Mouse (Mus musculus) hindbrain, embryonic 12.5 days (tissue): ENCODE measurements around the gene Gpha2. TPM values are rescaled to one million over a fixed set of nuclear protein-coding genes. Genes with fewer than 3 reads are reported as not detected.
A peak's percentile ranks its signal among the peaks of the same experiment; 100 is the strongest.

Source experiments
- microRNA counts: library from miRNA; unstranded; fragments of <30 nt; microRNA quantifications from one replicate; lab custom pipeline; 2017
- microRNA-seq: library from miRNA; unstranded; fragments of <30 nt; microRNA quantifications from one replicate; pipeline ENCODE4, GENCODE M21; 2017
- polyA plus RNA-seq: library from polyadenylated mRNA; unstranded; fragments of >200 nt; fragmentation: Nextera tagmentation; extraction: Ambion mirVana; gene quantifications from 2 replicates; pipeline ENCODE4 v1.2.1, GENCODE M21; 2016

Gpha2 gene
- polyA plus RNA-seq, 1 experiment from 2014 or later, result 1.5 TPM

MicroRNAs encoded within 50 kb of the gene (microRNA counts, 519-probe panel; counts per million panel counts)
- 1,391 counts per million, percentile 59 among the panel's probes with 10 or more counts for microRNA mmu-miR-192 (lab: Ali Mortazavi, UCI)

Small RNA genes within 50 kb of the gene (microRNA-seq; reads per million reads assigned to microRNA genes)
- gene Mir192, result 87.3 reads per million, percentile 43 among the genes with 10 or more reads in this experiment
- gene Mir194-2, result 68.1 reads per million, percentile 40 among the genes with 10 or more reads in this experiment

Other genes with a start within 250 kb of the Gpha2 start
- not detected in 2 replicates for gene Slc22a20, start 240.2 kb upstream of the Gpha2 start, polyA plus RNA-seq
- 5.5 and 7.7 TPM in 2 replicates for gene Capn1, start 210.5 kb upstream of the Gpha2 start, polyA plus RNA-seq
- gene Syvn1, start 179.8 kb upstream of the Gpha2 start, polyA plus RNA-seq, result 31.7 and 32.8 TPM in 2 replicates
- gene Mrpl49, start 168.6 kb upstream of the Gpha2 start, polyA plus RNA-seq, result 65.1 and 67.5 TPM in 2 replicates
- gene Fau, start 168.5 kb upstream of the Gpha2 start, polyA plus RNA-seq, result 561 and 621 TPM in 2 replicates
- gene Znhit2, start 165.2 kb upstream of the Gpha2 start, polyA plus RNA-seq, result 33.6 and 34.4 TPM in 2 replicates
- 38.0 and 40.3 TPM in 2 replicates for gene Tm7sf2, start 158.0 kb upstream of the Gpha2 start, polyA plus RNA-seq
- gene Vps51, start 149.1 kb upstream of the Gpha2 start, polyA plus RNA-seq, result 78.8 and 79.7 TPM in 2 replicates
- not detected in 2 replicates for gene Tmem262, start 146.3 kb upstream of the Gpha2 start, polyA plus RNA-seq
- 2.5 and 2.7 TPM in 2 replicates for gene Gm28374, start 144.1 kb upstream of the Gpha2 start, polyA plus RNA-seq
- 68.9 and 75.0 TPM in 2 replicates for gene Zfpl1, start 141.4 kb upstream of the Gpha2 start, polyA plus RNA-seq
- gene Cdca5, start 141.4 kb upstream of the Gpha2 start, polyA plus RNA-seq, result 24.5 and 25.4 TPM in 2 replicates
- 0.35 and 0.38 TPM in 2 replicates for gene AC131692.1, start 132.0 kb upstream of the Gpha2 start, polyA plus RNA-seq
- gene Naaladl1, start 120.6 kb upstream of the Gpha2 start, polyA plus RNA-seq, result 0.54 and 0.70 TPM in 2 replicates
- 47.9 and 48.3 TPM in 2 replicates for gene Sac3d1, start 107.7 kb upstream of the Gpha2 start, polyA plus RNA-seq
- gene Snx15, start 98.1 kb upstream of the Gpha2 start, polyA plus RNA-seq, result 33.2 and 33.4 TPM in 2 replicates
- 0.22 TPM in 1 of 2 replicates, not detected in the other for gene Batf2, start 85.4 kb upstream of the Gpha2 start, polyA plus RNA-seq
- gene Arl2, start 84.8 kb upstream of the Gpha2 start, polyA plus RNA-seq, result 91.6 and 94.6 TPM in 2 replicates
- gene Majin, start 42.0 kb upstream of the Gpha2 start, polyA plus RNA-seq, result not detected in 2 replicates
- 66.3 and 72.2 TPM in 2 replicates for gene Ppp2r5b, start 9.5 kb downstream of the Gpha2 start, polyA plus RNA-seq
- 14.7 and 15.4 TPM in 2 replicates for gene Atg2a, start 15.3 kb downstream of the Gpha2 start, polyA plus RNA-seq
- 90.8 and 92.7 TPM in 2 replicates for gene Ehd1, start 50.3 kb downstream of the Gpha2 start, polyA plus RNA-seq
- gene Cdc42bpg, start 80.1 kb downstream of the Gpha2 start, polyA plus RNA-seq, result 0.48 and 0.61 TPM in 2 replicates
- 91.5 and 95.8 TPM in 2 replicates for gene Men1, start 108.6 kb downstream of the Gpha2 start, polyA plus RNA-seq
- gene Map4k2, start 114.8 kb downstream of the Gpha2 start, polyA plus RNA-seq, result 15.0 and 16.0 TPM in 2 replicates
- 168 and 176 TPM in 2 replicates for gene Sf1, start 137.3 kb downstream of the Gpha2 start, polyA plus RNA-seq
- gene Pygm, start 158.0 kb downstream of the Gpha2 start, polyA plus RNA-seq, result 1.8 and 3.9 TPM in 2 replicates
- 20.0 and 23.0 TPM in 2 replicates for gene Rasgrp2, start 173.0 kb downstream of the Gpha2 start, polyA plus RNA-seq
- gene Nrxn2, start 192.4 kb downstream of the Gpha2 start, polyA plus RNA-seq, result 21.3 and 23.0 TPM in 2 replicates